Mouse (Mus musculus): Measurements from ENCODE around the gene Camta2. TPM values are rescaled to one million over a fixed set of nuclear protein-coding genes. Genes with fewer than 3 reads are reported as not detected.

Camta2 gene
- total RNA-seq, 2 experiments from 2014 or later, result 38.3 to 40.0 TPM

- intact Hi-C loops (cut with DNase I), result loop anchor here (10.0 kb wide), 1 partner anchor 657 kb away; the partner anchor contains the start of genes Gabarap and Phf23
Measured at GRCm38 (mm10) chr11:70652029-70652883, 35.6 kb downstream of the Camta2 start.

DNA sequence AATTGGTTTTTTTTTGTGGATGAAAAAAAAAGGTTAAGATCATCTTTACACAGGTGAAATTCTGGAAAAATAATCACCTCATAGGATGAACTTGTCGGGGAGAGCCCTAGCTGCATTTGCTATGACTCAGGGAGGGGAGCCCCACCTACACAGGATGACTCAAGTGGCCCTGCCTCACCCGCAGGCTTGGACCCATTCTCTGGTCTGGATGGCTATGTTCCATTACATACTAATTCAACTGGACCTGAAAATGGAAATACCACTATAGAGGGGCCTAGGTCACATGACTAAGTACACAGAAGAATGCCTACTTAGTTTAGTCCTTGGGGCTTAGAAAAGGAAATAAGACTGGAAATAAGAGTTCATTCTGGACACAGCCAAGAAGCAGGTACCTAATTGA lies 36.5 kb downstream of the Camta2 start:
- no peak for DNase-seq
- intact Hi-C loops (cut with DNase I), result loop anchor here (10.0 kb wide), 1 partner anchor 657 kb away; the partner anchor contains the start of genes Gabarap and Phf23

More at GRCm38 (mm10) chr11:70652029-70652883, 35.6 kb downstream of the Camta2 start:
- no peak for DNase-seq

GRCm38 (mm10) chr11:70650322-70651175 lies 37.4 kb downstream of the Camta2 start:
- intact Hi-C loops (cut with DNase I), result loop anchor here (10.0 kb wide), 1 partner anchor 656 kb away; the partner anchor contains the start of genes Gabarap and Phf23
- no peak for DNase-seq

GRCm38 (mm10) chr11:70649185-70649734 lies 38.6 kb downstream of the Camta2 start:
- DNase-seq, result no peak
- intact Hi-C loops (cut with DNase I), result no loop called here

- intact Hi-C loops (cut with DNase I), result no loop called here
- DNase-seq, result no peak
Measured at GRCm38 (mm10) chr11:70648512-70648911, 39.4 kb downstream of the Camta2 start.

DNA sequence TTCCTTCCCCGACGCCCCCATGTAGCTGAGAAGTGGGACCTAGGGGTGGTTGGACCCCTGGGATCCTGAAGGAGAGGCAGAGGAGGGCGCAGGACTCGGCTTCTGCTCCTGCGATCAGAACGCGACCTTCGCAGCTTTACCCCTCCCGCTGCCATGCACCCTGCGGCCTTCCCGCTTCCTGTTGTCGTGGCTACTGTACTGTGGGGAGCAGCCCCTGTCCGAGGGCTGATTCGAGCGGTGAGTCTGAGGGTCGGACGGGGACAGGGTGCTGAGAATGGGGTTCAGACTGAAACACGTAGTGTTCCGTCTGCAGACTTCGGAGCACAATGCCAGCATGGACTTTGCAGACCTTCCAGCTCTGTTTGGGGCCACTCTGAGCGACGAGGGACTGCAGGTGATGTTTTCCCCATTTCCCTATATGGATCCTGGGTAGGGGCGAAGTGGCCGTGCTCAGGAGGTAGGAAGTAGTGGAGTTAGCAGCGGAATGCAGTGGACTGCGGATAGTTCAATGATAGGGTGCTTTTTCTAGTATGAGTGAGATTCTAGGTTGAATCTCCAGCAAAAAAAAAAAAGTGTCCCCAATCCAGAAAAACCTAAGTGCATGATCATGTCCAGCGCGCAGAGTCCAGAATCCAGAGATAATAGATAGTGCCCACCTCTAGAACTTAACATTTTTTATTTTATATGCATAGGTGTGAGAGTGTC lies 40.0 kb downstream of the Camta2 start:
- intact Hi-C loops (cut with DNase I), result no loop called here
- DNase-seq, result no peak

- intact Hi-C loops (cut with DNase I), result no loop called here
- peak; percentile 95 to 96 for DNase-seq
Measured at GRCm38 (mm10) chr11:70646691-70647650, 40.9 kb downstream of the Camta2 start, which contains the start of the genes Rnf167 and Slc25a11. Rnf167 (plus strand) TSS chr11:70647235. Slc25a11 (minus strand) TSS chr11:70647479.

GRCm38 (mm10) chr11:70646259-70646555 lies 41.7 kb downstream of the Camta2 start:
- DNase-seq, result no peak
- intact Hi-C loops (cut with DNase I), result no loop called here

DNA sequence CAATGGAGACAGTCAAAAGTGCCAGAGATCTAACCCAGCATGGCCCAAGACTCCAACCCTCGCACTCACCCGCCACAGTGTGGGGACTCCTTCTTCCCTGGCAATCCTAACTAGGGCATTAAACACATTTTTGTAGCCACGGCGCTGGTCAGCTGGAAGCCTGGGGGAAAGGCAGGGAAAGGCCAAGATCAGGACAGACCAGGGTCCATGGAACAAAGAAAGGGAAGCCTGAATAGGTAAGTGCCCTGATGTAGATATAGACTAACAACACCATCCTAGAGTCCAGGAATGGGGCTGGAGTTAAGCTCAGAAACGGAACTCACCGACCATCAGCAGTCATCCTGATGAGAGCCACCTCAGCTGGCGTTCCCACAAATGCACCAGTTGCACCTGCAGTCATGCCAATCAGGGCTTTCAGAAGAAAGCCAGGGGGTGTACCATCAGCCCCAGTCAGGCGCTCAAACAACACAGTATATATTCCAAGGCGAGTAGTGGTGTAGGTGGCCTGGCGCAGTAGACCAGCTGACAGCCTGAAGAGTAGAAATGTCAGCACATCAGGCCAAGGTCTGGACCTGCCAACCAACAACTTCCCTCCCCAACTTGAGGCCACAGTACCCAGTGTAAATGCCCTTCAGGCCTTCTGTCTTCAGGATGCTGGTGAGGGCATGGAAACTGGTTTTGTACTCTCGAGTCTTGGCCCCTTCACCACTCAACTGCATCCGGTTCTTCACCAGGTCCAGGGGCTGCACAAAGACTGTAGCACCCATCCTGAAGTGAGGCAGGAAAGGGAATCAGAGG lies 42.2 kb downstream of the Camta2 start:
- intact Hi-C loops (cut with DNase I), result no loop called here
- DNase-seq, result no peak

DNA sequence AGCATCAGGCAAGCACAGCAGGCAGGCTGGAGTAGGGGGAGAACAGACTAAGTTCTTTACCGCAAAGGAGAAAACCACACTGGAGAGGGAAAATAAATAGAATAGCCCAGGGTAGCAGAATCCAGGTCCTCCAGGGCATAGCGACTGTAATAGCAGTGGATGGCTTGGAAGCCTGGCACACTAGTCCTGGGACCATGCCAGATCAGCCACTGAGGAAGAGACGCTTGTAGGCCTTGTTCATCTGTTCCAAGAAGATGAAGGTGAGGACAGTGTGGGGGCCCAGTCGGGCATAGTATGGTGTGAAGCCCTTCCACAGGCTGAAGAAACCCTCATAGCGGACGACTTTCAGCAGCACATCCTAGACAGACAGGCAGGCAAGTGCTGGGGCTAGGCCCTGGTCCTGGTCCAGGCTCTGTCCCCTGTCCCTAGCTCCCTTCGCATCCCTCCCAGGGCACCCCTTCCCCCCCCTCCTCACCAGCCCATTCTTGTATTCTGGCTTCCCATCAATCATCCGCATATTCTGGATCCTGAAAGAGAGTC lies 43.3 kb downstream of the Camta2 start:
- DNase-seq, result no peak
- intact Hi-C loops (cut with DNase I), result no loop called here

- no peak for DNase-seq
Measured at GRCm38 (mm10) chr11:70643051-70643450, 44.9 kb downstream of the Camta2 start.

GRCm38 (mm10) chr11:70641241-70641640 lies 46.7 kb downstream of the Camta2 start:
- DNase-seq, result no peak
- intact Hi-C loops (cut with DNase I), result no loop called here

More at GRCm38 (mm10) chr11:70643051-70643450, 44.9 kb downstream of the Camta2 start:
- intact Hi-C loops (cut with DNase I), result no loop called here

GRCm38 (mm10) chr11:70639976-70640375 lies 47.9 kb downstream of the Camta2 start:
- no peak for DNase-seq
- intact Hi-C loops (cut with DNase I), result no loop called here

DNA sequence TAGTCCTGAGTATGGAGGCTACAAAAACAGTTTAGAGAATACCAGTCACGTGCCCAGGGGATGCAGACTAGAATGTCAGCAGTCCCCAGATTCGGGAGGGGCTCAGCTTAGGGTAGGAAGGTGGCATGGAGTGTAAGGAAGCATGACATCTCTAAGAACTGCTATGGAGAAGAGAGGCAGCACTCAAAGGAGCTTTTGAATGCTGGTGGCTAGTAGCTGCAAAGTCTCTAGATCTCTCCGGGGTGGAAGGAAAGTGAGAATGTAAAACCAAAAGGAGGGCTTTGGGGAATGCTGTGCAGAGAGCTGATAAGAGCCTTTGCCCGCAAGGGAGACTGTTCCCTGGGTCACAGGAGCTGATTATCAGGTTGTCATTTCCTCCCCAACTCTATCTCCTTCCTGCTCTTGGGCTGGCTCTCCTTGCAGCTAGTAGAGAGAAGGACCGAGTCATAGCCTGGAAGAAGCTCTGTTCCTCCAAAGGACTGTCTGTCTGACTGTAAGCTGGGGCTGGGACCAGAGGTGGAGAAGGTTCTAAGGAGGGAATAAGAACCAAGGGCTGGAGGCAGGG lies 49.1 kb downstream of the Camta2 start, which contains the start of gene Gp1ba:
Gene Gp1ba, plus strand, starts transcription at position 409 of the 565 bp plus-strand sequence.
- intact Hi-C loops (cut with DNase I), result no loop called here
- DNase-seq, result no peak

DNA sequence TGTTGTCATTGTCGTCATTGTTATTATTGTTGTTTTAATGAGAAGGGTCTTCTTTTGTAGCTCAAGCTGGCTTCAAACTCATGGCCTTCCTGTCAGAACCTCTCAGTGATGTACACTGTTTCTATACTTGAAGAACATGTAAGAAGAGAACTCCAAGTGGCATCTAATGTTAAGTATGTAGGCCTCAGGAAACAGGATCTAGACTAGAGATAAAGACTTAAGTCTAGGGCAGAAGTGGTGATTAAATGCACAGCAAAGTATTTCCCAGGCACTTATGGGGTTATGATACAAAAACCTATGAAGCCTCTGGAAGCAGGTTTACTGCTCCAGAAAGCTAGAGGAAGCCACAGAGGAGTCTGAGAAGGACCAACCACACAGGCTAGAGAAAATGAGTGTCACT lies 49.6 kb downstream of the Camta2 start:
- intact Hi-C loops (cut with DNase I), result no loop called here
- DNase-seq, result no peak

DNA sequence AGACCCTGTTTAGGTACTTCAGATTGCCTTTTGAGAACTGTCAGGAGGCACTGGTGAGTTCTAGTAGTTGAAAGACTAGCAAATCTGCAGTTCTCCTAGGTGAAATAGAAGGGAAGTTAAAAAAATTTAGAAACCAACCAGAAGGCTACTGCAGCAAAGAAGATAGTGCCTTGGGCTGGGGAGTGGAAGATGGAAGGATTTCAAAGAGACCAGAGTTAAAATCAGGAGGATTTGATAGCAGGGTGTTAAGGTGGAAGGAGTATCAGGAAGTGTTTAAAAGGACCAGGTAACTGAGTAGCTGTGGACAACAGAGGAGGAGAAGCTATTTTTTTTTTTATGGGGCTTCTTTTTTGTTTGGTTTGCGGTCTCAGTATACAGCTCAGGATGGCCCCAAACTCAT lies 50.1 kb downstream of the Camta2 start:
- intact Hi-C loops (cut with DNase I), result no loop called here

DNA sequence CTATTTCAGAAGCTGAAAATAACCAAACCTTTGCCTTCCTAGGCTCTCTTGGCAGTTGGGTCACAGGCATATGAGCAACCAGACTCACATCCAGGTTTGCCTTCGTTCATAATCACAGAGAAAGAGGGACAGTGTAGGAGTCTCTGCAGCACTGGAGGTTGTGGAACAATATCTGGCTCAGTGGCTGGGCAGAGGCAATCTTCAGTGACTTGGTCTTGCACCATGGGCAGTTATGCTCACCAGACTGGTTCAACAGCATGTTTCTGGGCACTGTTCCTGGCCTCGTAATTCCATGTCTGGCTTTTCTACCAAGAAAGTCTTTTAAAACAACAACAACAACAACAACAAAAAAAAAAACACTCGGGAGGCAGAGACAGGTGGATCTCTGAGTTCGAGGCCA lies 52.3 kb downstream of the Camta2 start:
- DNase-seq, result no peak
- intact Hi-C loops (cut with DNase I), result no loop called here

More for the DNA sequence above, 50.1 kb downstream of the Camta2 start:
- DNase-seq, result no peak

Data from heart, postnatal 14 days (tissue).